Mouse (Mus musculus) lung, embryonic 14.5 days (tissue): ENCODE measurements around the gene Pcsk5. TPM values are rescaled to one million over a fixed set of nuclear protein-coding genes. Genes with fewer than 3 reads are reported as not detected.

Source experiments
- ATAC-seq: fragments of 200-750 bp; cut with Nextera tagmentation; 2 replicates; pipeline ENCODE4 v1.8.0; 2017; ENCODE audit warnings: mild to moderate bottlenecking, moderate TSS enrichment, moderate library complexity; ENCODE audit not compliant: insufficient read depth
- DNase-seq: peaks from one replicate; pipeline ENCODE4 v3.0.0-alpha.2; 2015
- H3K27ac ChIP-seq: fragments of 300-500 bp; sonication (generic); 2 replicates; pipeline ENCODE4 v1.5.1; 2014; ENCODE audit warnings: low read depth, mild to moderate bottlenecking, moderate library complexity
- H3K27me3 ChIP-seq: fragments of 300-500 bp; sonication (generic); 2 replicates; pipeline ENCODE4 v1.6.1; 2014; ENCODE audit warnings: low read length, control low read depth; ENCODE audit not compliant: insufficient read depth
- H3K36me3 ChIP-seq: fragments of 300-500 bp; sonication (generic); 2 replicates; pipeline ENCODE4 v1.6.1; 2014; ENCODE audit warnings: control low read depth; ENCODE audit not compliant: insufficient read depth
- H3K4me1 ChIP-seq: fragments of 300-500 bp; sonication (generic); 2 replicates; pipeline ENCODE4 v1.6.1; 2014; ENCODE audit warnings: antibody characterized with exemption, control low read depth; ENCODE audit not compliant: insufficient read depth
- H3K4me2 ChIP-seq: fragments of 300-500 bp; sonication (generic); 2 replicates; pipeline ENCODE4 v1.6.1; 2014; ENCODE audit warnings: mild to moderate bottlenecking
- H3K4me3 ChIP-seq: fragments of 300-500 bp; sonication (generic); 2 replicates; pipeline ENCODE4 v1.5.1; 2014; ENCODE audit warnings: low read depth, low read length
- H3K9ac ChIP-seq: fragments of 300-500 bp; sonication (generic); 2 replicates; pipeline ENCODE4 v1.6.1; 2014
- H3K9me3 ChIP-seq: fragments of 300-500 bp; sonication (generic); 2 replicates; pipeline ENCODE4 v1.6.1; 2016; ENCODE audit warnings: low read depth, low read length, control low read depth
- CTCF ChIP-seq: IDR thresholded peaks from 2 replicates; pipeline ENCODE4 v1.5.1; 2016; ENCODE audit warnings: antibody characterized with exemption, low read depth
- WGBS: fragments of 180-500 bp; shearing (Covaris S2); extraction: QIAGEN DNeasy Blood & Tissue Kit; methylation state at CpG from one replicate; pipeline ENCODE4 v1.1.7; 2014; 5-methylcytosine and 5-hydroxymethylcytosine counted together
- polyA plus RNA-seq: library from polyadenylated mRNA; unstranded; fragments of >200 nt; fragmentation: Nextera tagmentation; extraction: Ambion mirVana; gene quantifications from 2 replicates; pipeline ENCODE4 v1.2.1, GENCODE M21; 2014

Gene Pcsk5
- polyA plus RNA-seq, 1 experiment from 2014 or later, result 19.0 TPM

DNA sequence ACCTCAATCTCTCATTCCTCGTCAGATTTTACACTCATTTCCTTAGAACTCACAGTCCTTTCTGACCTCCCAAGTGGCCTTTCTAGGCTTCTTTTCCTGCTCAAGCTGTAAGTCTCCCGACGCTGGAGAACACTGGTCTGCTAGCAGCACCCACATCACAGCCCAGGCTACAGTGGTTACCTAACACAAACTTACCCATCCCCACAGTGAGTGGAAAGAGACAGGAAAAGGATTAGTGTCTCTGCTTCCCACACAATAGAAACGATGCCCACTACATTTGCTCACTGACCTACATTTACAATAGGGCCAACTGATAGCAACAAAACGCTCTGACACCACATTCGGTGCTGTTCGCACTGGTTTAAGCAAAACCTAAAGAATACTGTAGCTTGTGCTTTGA is 24.8 kb downstream of the Pcsk5 start:
- no peak for TF ChIP-seq CTCF
- Histone ChIP-seq H3K36me3 (no peaks in the 10 kb centered on the region), H3K4me3 (no peak overlapping the region), H3K4me1 (peaks cover 3% of the 10 kb centered on the region; the same call in 1 of the 2 replicates), H3K27me3 (no peaks in the 10 kb centered on the region), H3K4me2 (no peak overlapping the region), H3K27ac (no peak overlapping the region), H3K9ac (no peak overlapping the region), H3K9me3 (no peaks in the 10 kb centered on the region)
- 37% methylated on average over 7 of the region's 7 CpGs for WGBS
- ATAC-seq (no peak), DNase-seq (no peak)

DNA sequence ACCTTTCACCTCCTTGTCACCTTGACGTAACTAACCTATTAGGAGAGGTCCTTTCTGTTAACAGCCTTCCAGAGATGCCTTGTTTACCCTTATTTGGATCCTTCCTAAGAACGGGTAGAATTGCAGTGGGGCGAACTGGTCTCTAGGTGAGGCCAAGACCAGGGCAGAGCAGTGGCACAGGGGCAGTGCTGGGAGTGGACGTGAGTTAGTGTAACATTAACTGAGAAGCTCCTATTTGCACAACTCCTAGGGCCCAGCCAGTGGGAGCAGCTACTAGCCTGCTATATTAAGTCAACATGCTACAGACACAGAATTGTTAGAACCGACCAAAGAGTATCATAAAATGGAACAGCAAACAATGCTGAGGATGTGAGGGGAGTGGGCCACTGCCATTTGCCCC is 30.8 kb downstream of the Pcsk5 start:
- no peaks in the 10 kb centered on the region for H3K4me1 ChIP-seq
- no peak for TF ChIP-seq CTCF
- no peaks in the 10 kb centered on the region for H3K27me3 ChIP-seq
- H3K9me3 ChIP-seq, result no peaks in the 10 kb centered on the region
- no peak overlapping the region for H3K27ac ChIP-seq
- no peak overlapping the region for H3K4me3 ChIP-seq
- 57% methylated on average over 5 of the region's 5 CpGs for WGBS
- no peaks in the 10 kb centered on the region for H3K36me3 ChIP-seq
- H3K9ac ChIP-seq, result no peak overlapping the region
- DNase-seq (no peak), ATAC-seq (no peak)
- H3K4me2 ChIP-seq, result no peak overlapping the region

- ATAC-seq, result peak; percentile 77
- TF ChIP-seq CTCF, result no peak
- no peak overlapping the region for H3K4me3 ChIP-seq
- no peaks in the 10 kb centered on the region for H3K36me3 ChIP-seq
- H3K9ac ChIP-seq, result no peak overlapping the region
- no peaks in the 10 kb centered on the region for H3K9me3 ChIP-seq
- H3K4me1 ChIP-seq, result no peaks in the 10 kb centered on the region
- no peaks in the 10 kb centered on the region for H3K27me3 ChIP-seq
- WGBS, result 60% methylated on average over 1 of the region's 1 CpGs
- no peak for DNase-seq
- no peak overlapping the region for H3K4me2 ChIP-seq
- no peak overlapping the region for H3K27ac ChIP-seq
Measured at GRCm38 (mm10) chr19:17800798-17801197, 36.6 kb downstream of the Pcsk5 start.

DNA sequence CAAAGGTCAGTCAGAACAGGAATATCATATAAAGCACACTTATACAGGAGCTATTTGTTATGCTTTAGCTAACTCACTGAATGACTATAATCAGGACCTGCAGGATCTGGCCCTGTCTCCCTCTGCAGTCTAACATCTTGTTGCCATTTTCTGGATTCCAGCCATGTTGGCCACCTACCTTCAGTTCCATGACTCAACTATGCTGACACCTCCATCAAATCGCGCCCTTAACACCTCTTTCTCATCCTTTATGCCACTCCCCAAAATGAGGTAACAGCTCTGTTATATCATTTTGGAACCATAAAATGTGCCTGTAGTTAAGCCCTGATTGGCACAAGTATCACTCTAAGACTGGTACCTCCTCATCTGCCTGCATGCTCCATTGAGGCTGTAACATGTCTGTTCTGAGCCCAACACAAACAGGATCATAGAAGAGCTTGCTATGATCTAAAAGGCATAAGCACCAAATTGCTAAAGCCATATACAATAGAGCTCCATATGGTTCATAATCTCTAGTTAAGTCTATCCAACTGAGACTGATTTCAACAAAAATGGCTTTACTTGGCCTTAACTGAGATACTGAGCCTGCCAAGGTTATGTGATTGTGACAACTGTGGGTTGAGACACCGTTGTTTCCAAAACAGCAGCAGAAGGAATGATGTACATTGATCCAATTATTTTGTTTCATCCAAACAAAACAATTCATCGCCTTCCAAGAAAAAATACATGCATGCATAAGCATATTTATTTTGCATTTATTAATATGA is 37.8 kb downstream of the Pcsk5 start:
- TF ChIP-seq CTCF, result no peak
- Histone ChIP-seq H3K9ac (no peak overlapping the region), H3K9me3 (no peaks in the 10 kb centered on the region), H3K4me1 (no peaks in the 10 kb centered on the region), H3K27ac (no peak overlapping the region), H3K4me3 (no peak overlapping the region), H3K27me3 (no peaks in the 10 kb centered on the region), H3K4me2 (no peak overlapping the region), H3K36me3 (no peaks in the 10 kb centered on the region)
- ATAC-seq (no peak), DNase-seq (peak; percentile 23)
- 73% methylated on average over 4 of the region's 4 CpGs for WGBS

- H3K27me3 ChIP-seq, result no peaks in the 10 kb centered on the region
Measured at GRCm38 (mm10) chr19:17793457-17793856, 44.0 kb downstream of the Pcsk5 start.

GRCm38 (mm10) chr19:17791485-17792052 is 45.9 kb downstream of the Pcsk5 start:
- Histone ChIP-seq H3K27ac (no peak overlapping the region), H3K4me1 (no peaks in the 10 kb centered on the region), H3K9ac (no peak overlapping the region), H3K36me3 (0 out of 2 replicates have a peak, but pooled peaks cover 6% of the 10 kb centered on the region), H3K27me3 (no peaks in the 10 kb centered on the region), H3K9me3 (no peaks in the 10 kb centered on the region), H3K4me3 (no peak overlapping the region), H3K4me2 (no peak overlapping the region)
- no peak for TF ChIP-seq CTCF
- DNase-seq, result no peak
- ATAC-seq, result no peak
- WGBS, result 74% methylated on average over 5 of the region's 5 CpGs

More at GRCm38 (mm10) chr19:17793457-17793856, 44.0 kb downstream of the Pcsk5 start:
- Histone ChIP-seq H3K4me3 (no peak overlapping the region), H3K36me3 (0 out of 2 replicates have a peak, but pooled peaks cover 6% of the 10 kb centered on the region), H3K4me1 (no peaks in the 10 kb centered on the region), H3K4me2 (no peak overlapping the region), H3K9ac (no peak overlapping the region), H3K27ac (no peak overlapping the region), H3K9me3 (no peaks in the 10 kb centered on the region)
- no peak for TF ChIP-seq CTCF
- ATAC-seq (no peak), DNase-seq (no peak)
- 90% methylated on average over 4 of the region's 4 CpGs for whole genome bisulfite sequencing

GRCm38 (mm10) chr19:17788617-17789317 is 48.7 kb downstream of the Pcsk5 start:
- no peak overlapping the region for H3K4me2 ChIP-seq
- 53% methylated on average over 10 of the region's 10 CpGs for WGBS
- H3K4me1 ChIP-seq, result no peaks in the 10 kb centered on the region
- H3K9ac ChIP-seq, result no peak overlapping the region
- H3K9me3 ChIP-seq, result no peaks in the 10 kb centered on the region
- ATAC-seq (peak; percentile 80), DNase-seq (peak; percentile 72)
- H3K4me3 ChIP-seq, result no peak overlapping the region
- H3K27me3 ChIP-seq, result no peaks in the 10 kb centered on the region
- H3K36me3 ChIP-seq, result 0 out of 2 replicates have a peak, but pooled peaks cover 6% of the 10 kb centered on the region
- TF ChIP-seq CTCF, result no peak
- no peak overlapping the region for H3K27ac ChIP-seq
